Mouse (Mus musculus): ENCODE measurements at regions not wholly inside any gene's neighbourhood (a gene's known extent, or its start where the extent isn't known, plus 50 kb on each side); places are given as distances from the start of the nearest gene placed in this dataset.
A peak's percentile ranks its signal among the peaks of the same experiment; 100 is the strongest.

DNA sequence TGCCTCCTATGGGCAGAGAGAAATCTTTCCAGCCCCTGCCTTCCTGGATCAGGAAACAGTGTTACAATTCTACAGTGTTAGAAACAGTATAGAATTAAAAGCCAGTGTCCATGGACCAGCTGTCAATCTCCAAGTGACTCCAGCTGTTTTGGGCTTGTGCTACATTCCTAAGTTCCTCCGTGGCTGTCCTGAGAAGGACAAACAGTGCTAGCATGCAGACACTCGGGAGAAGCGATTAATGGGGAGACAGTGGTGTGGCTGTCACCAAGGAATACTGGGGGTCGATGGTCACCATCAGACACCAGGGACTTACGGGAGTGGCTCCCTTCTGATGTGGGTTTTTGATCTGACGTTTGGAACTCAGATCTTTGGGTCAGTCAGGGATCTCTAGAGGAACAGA is 118.1 kb downstream of the 2410131K14Rik start:
- DNase-seq (ENCODE audit: low spot score) = no peak
- WGBS = 57% methylated on average over 6 of the region's 6 CpGs
- ATAC-seq (replicated peaks; ENCODE audit: insufficient number of reproducible peaks, low FRiP score, low TSS enrichment, low read depth) = no peak

GRCm38 (mm10) chr5:118364646-118365045 is 119.6 kb downstream of the 2410131K14Rik start:
- DNase-seq (ENCODE audit: low spot score) = no peak
- Histone ChIP-seq H3K27ac (replicated peaks; ENCODE audit: low read depth, low read length) (no peak overlapping the region), H3K9ac (replicated peaks; ENCODE audit: low read length) (no peak overlapping the region), H3K4me1 (ENCODE audit: control insufficient read depth, insufficient read depth, low read length) (no peaks in the 10 kb centered on the region), H3K36me3 (replicated peaks; ENCODE audit: control insufficient read depth, insufficient read depth, low read depth, low read length) (no peaks in the 10 kb centered on the region), H3K27me3 (ENCODE audit: control insufficient read depth, insufficient read depth, low read length) (no peaks in the 10 kb centered on the region; the same call in 1 of the 2 replicates), H3K4me3 (ENCODE audit: low read depth, low read length) (no peak overlapping the region), H3K4me2 (ENCODE audit: low read depth, low read length) (no peak overlapping the region), H3K9me3 (replicated peaks; ENCODE audit: control insufficient read depth, low read length) (no peaks in the 10 kb centered on the region)
- ATAC-seq (replicated peaks; ENCODE audit: insufficient number of reproducible peaks, low FRiP score, low TSS enrichment, low read depth) = no peak
- 90% methylated on average over 4 of the region's 4 CpGs for whole genome bisulfite sequencing

More for the DNA sequence above, 118.1 kb downstream of the 2410131K14Rik start:
- no peak overlapping the region for H3K9ac ChIP-seq (replicated peaks; ENCODE audit: low read length)
- no peak overlapping the region for H3K4me2 ChIP-seq (ENCODE audit: low read depth, low read length)
- no peaks in the 10 kb centered on the region for H3K4me1 ChIP-seq (ENCODE audit: control insufficient read depth, insufficient read depth, low read length)
- H3K36me3 ChIP-seq (replicated peaks; ENCODE audit: control insufficient read depth, insufficient read depth, low read depth, low read length) = no peaks in the 10 kb centered on the region
- no peak overlapping the region for H3K27ac ChIP-seq (replicated peaks; ENCODE audit: low read depth, low read length)
- no peak overlapping the region for H3K4me3 ChIP-seq (ENCODE audit: low read depth, low read length)
- H3K27me3 ChIP-seq (ENCODE audit: control insufficient read depth, insufficient read depth, low read length) = no peaks in the 10 kb centered on the region; the same call in 1 of the 2 replicates
- no peaks in the 10 kb centered on the region for H3K9me3 ChIP-seq (replicated peaks; ENCODE audit: control insufficient read depth, low read length)

DNA sequence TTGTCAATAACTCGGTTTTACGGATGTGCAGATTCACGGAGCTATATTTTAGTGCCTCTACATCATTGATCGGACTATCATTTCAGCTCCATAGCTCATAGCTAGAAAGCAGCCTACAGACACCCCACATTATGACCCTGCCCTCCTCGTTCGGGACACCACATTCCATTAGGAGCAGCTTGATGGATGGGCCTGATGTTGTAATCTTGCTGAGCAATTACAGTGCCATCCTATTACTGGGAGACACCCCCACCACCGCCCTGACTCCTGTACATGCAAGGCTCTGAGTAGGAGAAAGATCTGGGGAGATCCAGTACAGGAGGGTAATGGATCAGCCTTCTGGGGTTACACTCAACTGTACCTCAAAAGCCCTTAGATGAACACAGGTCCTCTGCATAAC is 120.2 kb downstream of the 2410131K14Rik start:
- DNase-seq (ENCODE audit: low spot score) (no peak), ATAC-seq (replicated peaks; ENCODE audit: insufficient number of reproducible peaks, low FRiP score, low TSS enrichment, low read depth) (no peak)
- Histone ChIP-seq H3K9me3 (replicated peaks; ENCODE audit: control insufficient read depth, low read length) (no peaks in the 10 kb centered on the region), H3K27me3 (ENCODE audit: control insufficient read depth, insufficient read depth, low read length) (no peaks in the 10 kb centered on the region; the same call in 1 of the 2 replicates), H3K4me1 (ENCODE audit: control insufficient read depth, insufficient read depth, low read length) (no peaks in the 10 kb centered on the region), H3K9ac (replicated peaks; ENCODE audit: low read length) (no peak overlapping the region), H3K4me3 (ENCODE audit: low read depth, low read length) (no peak overlapping the region), H3K36me3 (replicated peaks; ENCODE audit: control insufficient read depth, insufficient read depth, low read depth, low read length) (no peaks in the 10 kb centered on the region), H3K4me2 (ENCODE audit: low read depth, low read length) (no peak overlapping the region), H3K27ac (replicated peaks; ENCODE audit: low read depth, low read length) (no peak overlapping the region)
- 85% methylated on average over 7 of the region's 7 CpGs for WGBS

DNA sequence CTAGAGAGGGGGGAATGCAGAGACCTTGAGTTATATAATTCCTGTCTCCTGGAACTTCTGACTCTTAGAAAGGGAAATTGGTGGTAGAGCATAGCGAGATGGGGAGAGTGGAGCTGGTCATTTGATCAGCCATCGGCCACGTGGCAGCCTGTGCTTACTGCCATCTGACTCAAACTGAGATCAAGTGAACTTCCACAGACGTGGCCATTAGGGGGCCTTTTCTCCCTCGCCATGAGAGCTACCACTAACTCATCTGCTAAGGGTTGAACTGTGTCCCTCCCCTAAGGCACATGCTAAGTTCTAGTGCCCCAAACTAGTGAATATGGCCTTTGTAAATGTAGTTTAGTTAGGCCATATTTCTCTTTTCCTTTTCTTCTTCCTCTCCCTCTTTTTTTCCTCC is 120.6 kb downstream of the 2410131K14Rik start:
- no peak overlapping the region for H3K4me2 ChIP-seq (ENCODE audit: low read depth, low read length)
- H3K4me1 ChIP-seq (ENCODE audit: control insufficient read depth, insufficient read depth, low read length) = no peaks in the 10 kb centered on the region
- ATAC-seq (replicated peaks; ENCODE audit: insufficient number of reproducible peaks, low FRiP score, low TSS enrichment, low read depth) = no peak
- no peaks in the 10 kb centered on the region for H3K36me3 ChIP-seq (replicated peaks; ENCODE audit: control insufficient read depth, insufficient read depth, low read depth, low read length)
- H3K4me3 ChIP-seq (ENCODE audit: low read depth, low read length) = no peak overlapping the region
- WGBS = 26% methylated on average over 5 of the region's 5 CpGs
- no peak overlapping the region for H3K9ac ChIP-seq (replicated peaks; ENCODE audit: low read length)
- peak; percentile 55 for DNase-seq (ENCODE audit: low spot score)
- H3K9me3 ChIP-seq (replicated peaks; ENCODE audit: control insufficient read depth, low read length) = no peaks in the 10 kb centered on the region
- no peak overlapping the region for H3K27ac ChIP-seq (replicated peaks; ENCODE audit: low read depth, low read length)
- no peaks in the 10 kb centered on the region; the same call in 1 of the 2 replicates for H3K27me3 ChIP-seq (ENCODE audit: control insufficient read depth, insufficient read depth, low read length)

- Histone ChIP-seq H3K4me2 (ENCODE audit: low read depth, low read length) (no peak overlapping the region), H3K36me3 (replicated peaks; ENCODE audit: control insufficient read depth, insufficient read depth, low read depth, low read length) (no peaks in the 10 kb centered on the region), H3K27ac (replicated peaks; ENCODE audit: low read depth, low read length) (no peak overlapping the region), H3K9me3 (replicated peaks; ENCODE audit: control insufficient read depth, low read length) (no peaks in the 10 kb centered on the region), H3K9ac (replicated peaks; ENCODE audit: low read length) (no peak overlapping the region), H3K4me3 (ENCODE audit: low read depth, low read length) (no peak overlapping the region), H3K4me1 (ENCODE audit: control insufficient read depth, insufficient read depth, low read length) (no peaks in the 10 kb centered on the region), H3K27me3 (ENCODE audit: control insufficient read depth, insufficient read depth, low read length) (no peaks in the 10 kb centered on the region)
- WGBS = 86% methylated on average over 11 of the region's 11 CpGs
- ATAC-seq (replicated peaks; ENCODE audit: insufficient number of reproducible peaks, low FRiP score, low TSS enrichment, low read depth) = no peak
- DNase-seq (ENCODE audit: low spot score) = no peak
These were observed 122.0 kb downstream of the 2410131K14Rik start for GRCm38 (mm10) chr5:118367047-118367446.

DNA sequence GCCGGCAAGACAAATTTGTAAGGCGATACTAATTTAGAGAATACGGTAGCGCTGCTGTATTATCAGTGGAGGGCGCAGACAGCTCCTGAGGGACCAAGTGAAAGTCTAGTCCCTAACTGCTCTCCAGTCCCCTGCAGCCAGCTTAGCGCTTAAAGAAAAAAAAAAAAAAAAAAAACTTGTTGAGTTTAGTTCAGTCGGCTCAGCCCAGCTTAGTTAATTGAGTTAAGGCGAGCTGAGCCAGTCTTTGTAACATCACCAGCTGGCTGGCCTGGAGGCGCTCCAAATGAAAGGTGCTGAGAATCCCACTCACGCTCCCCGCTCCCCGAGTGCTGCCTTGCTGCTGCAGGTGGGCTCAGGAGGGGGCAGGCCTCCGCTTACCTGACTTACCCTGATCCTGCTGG is 128.6 kb downstream of the 2410131K14Rik start:
- WGBS = 5% methylated on average over 13 of the region's 13 CpGs
- no peak overlapping the region for H3K4me3 ChIP-seq (ENCODE audit: low read depth, low read length)
- no peaks in the 10 kb centered on the region; the same call in 1 of the 2 replicates for H3K27me3 ChIP-seq (ENCODE audit: control insufficient read depth, insufficient read depth, low read length)
- peaks cover 8% of the 10 kb centered on the region for H3K4me1 ChIP-seq (ENCODE audit: control insufficient read depth, insufficient read depth, low read length)
- H3K27ac ChIP-seq (replicated peaks; ENCODE audit: low read depth, low read length) = no peak overlapping the region
- no peaks in the 10 kb centered on the region for H3K9me3 ChIP-seq (replicated peaks; ENCODE audit: control insufficient read depth, low read length)
- DNase-seq (ENCODE audit: low spot score) (peak; percentile 65), ATAC-seq (replicated peaks; ENCODE audit: insufficient number of reproducible peaks, low FRiP score, low TSS enrichment, low read depth) (no peak)
- H3K36me3 ChIP-seq (replicated peaks; ENCODE audit: control insufficient read depth, insufficient read depth, low read depth, low read length) = no peaks in the 10 kb centered on the region
- H3K4me2 ChIP-seq (ENCODE audit: low read depth, low read length) = no peak overlapping the region
- H3K9ac ChIP-seq (replicated peaks; ENCODE audit: low read length) = no peak overlapping the region

- H3K4me3 ChIP-seq (ENCODE audit: low read depth, low read length) = no peak overlapping the region
- no peak overlapping the region for H3K27ac ChIP-seq (replicated peaks; ENCODE audit: low read depth, low read length)
- H3K9me3 ChIP-seq (replicated peaks; ENCODE audit: control insufficient read depth, low read length) = no peaks in the 10 kb centered on the region
- H3K27me3 ChIP-seq (ENCODE audit: control insufficient read depth, insufficient read depth, low read length) = no peaks in the 10 kb centered on the region; the same call in 1 of the 2 replicates
- H3K4me1 ChIP-seq (ENCODE audit: control insufficient read depth, insufficient read depth, low read length) = peaks cover 8% of the 10 kb centered on the region
- ATAC-seq (replicated peaks; ENCODE audit: insufficient number of reproducible peaks, low FRiP score, low TSS enrichment, low read depth) = no peak
- DNase-seq (ENCODE audit: low spot score) = no peak
- 63% methylated on average over 2 of the region's 2 CpGs for WGBS
- H3K4me2 ChIP-seq (ENCODE audit: low read depth, low read length) = no peak overlapping the region
- no peak overlapping the region for H3K9ac ChIP-seq (replicated peaks; ENCODE audit: low read length)
- no peaks in the 10 kb centered on the region for H3K36me3 ChIP-seq (replicated peaks; ENCODE audit: control insufficient read depth, insufficient read depth, low read depth, low read length)
These were observed 129.9 kb downstream of the 2410131K14Rik start for GRCm38 (mm10) chr5:118374968-118375367.

- H3K27ac ChIP-seq (replicated peaks; ENCODE audit: low read depth, low read length) = no peak overlapping the region
- H3K9me3 ChIP-seq (replicated peaks; ENCODE audit: control insufficient read depth, low read length) = no peaks in the 10 kb centered on the region
- ATAC-seq (replicated peaks; ENCODE audit: insufficient number of reproducible peaks, low FRiP score, low TSS enrichment, low read depth) (no peak), DNase-seq (ENCODE audit: low spot score) (no peak)
- no peak overlapping the region for H3K4me2 ChIP-seq (ENCODE audit: low read depth, low read length)
- H3K27me3 ChIP-seq (ENCODE audit: control insufficient read depth, insufficient read depth, low read length) = no peaks in the 10 kb centered on the region; the same call in 1 of the 2 replicates
- WGBS = 71% methylated on average over 5 of the region's 5 CpGs
- H3K9ac ChIP-seq (replicated peaks; ENCODE audit: low read length) = no peak overlapping the region
- H3K4me1 ChIP-seq (ENCODE audit: control insufficient read depth, insufficient read depth, low read length) = peaks cover 8% of the 10 kb centered on the region
- H3K4me3 ChIP-seq (ENCODE audit: low read depth, low read length) = no peak overlapping the region
- H3K36me3 ChIP-seq (replicated peaks; ENCODE audit: control insufficient read depth, insufficient read depth, low read depth, low read length) = no peaks in the 10 kb centered on the region
These were observed 130.9 kb downstream of the 2410131K14Rik start for GRCm38 (mm10) chr5:118375916-118376315.

Data from embryonic facial prominence, embryonic 11.5 days (tissue).